Mouse (Mus musculus): Measurements from ENCODE around the gene Epha1.

DNA sequence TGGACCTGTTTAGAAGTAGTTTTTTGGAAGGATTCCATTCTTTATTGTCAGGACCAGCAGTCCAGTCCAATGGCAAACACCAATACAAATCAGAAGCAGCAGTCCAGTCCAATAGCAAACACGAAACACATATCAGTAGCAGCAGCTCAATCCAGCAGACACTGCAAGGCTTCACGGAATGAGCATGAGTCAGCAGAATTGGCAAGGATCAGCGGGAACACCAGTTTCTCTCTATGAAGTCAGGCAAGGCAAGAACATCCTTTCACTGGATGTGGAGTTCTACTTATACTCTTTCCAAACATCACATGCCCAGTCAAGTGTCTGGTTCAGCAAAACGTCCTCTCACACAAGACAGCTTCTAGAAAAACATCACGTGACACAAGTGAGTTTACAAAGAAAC, 33.1 kb downstream of the Epha1 start:
- TF ChIP-seq CTCF (IDR thresholded peaks at IDR 0.05; ENCODE audit: extremely low read depth, insufficient read length, insufficient replicate concordance, low read depth, low read length) (no peak), POLR2A (IDR thresholded peaks at IDR 0.05; ENCODE audit: low read depth, low read length) (no peak)
